Mouse (Mus musculus) intestine, embryonic 14.5 days (tissue): ENCODE results near the gene Zfp108. TPM values are rescaled to one million over a fixed set of nuclear protein-coding genes. Genes with fewer than 3 reads are reported as not detected.

Experiments
- ATAC-seq: fragments of 200-750 bp; cut with Nextera tagmentation; replicated peaks from 2 replicates; pipeline ENCODE4 v1.8.0; 2017; ENCODE audit warnings: low read depth, moderate number of reproducible peaks, moderate TSS enrichment, moderate library complexity; ENCODE audit not compliant: low FRiP score, low TSS enrichment
- DNase-seq: peaks from one replicate; pipeline ENCODE4 v3.0.0-alpha.2; 2018; ENCODE audit warnings: low spot score
- H3K27ac ChIP-seq: fragments of 300-500 bp; sonication (generic); 2 replicates; pipeline ENCODE4 v1.5.1; 2014; ENCODE audit warnings: low read depth, mild to moderate bottlenecking, control low read depth
- H3K27me3 ChIP-seq: fragments of 300-500 bp; sonication (generic); replicated peaks from 2 replicates; pipeline ENCODE4 v1.6.1; 2014; ENCODE audit warnings: low read length, control low read depth; ENCODE audit not compliant: control insufficient read depth, insufficient read depth
- H3K36me3 ChIP-seq: fragments of 300-500 bp; sonication (generic); 2 replicates; pipeline ENCODE4 v1.6.1; 2014; ENCODE audit warnings: low read length, control low read depth; ENCODE audit not compliant: control insufficient read depth, insufficient read depth
- H3K4me1 ChIP-seq: fragments of 300-500 bp; sonication (generic); replicated peaks from 2 replicates; pipeline ENCODE4 v1.6.1; 2014; ENCODE audit warnings: low read length, control low read depth, mixed read lengths; ENCODE audit not compliant: control insufficient read depth, insufficient read depth
- H3K4me2 ChIP-seq: fragments of 300-500 bp; sonication (generic); 2 replicates; pipeline ENCODE4 v1.6.1; 2014; ENCODE audit warnings: low read length
- H3K4me3 ChIP-seq: fragments of 300-500 bp; sonication (generic); 2 replicates; pipeline ENCODE4 v1.5.1; 2014; ENCODE audit warnings: low read depth, low read length, control low read depth, mixed read lengths
- H3K9ac ChIP-seq: fragments of 300-500 bp; sonication (generic); 2 replicates; pipeline ENCODE4 v1.6.1; 2014; ENCODE audit warnings: mild to moderate bottlenecking, low read length
- H3K9me3 ChIP-seq: fragments of 300-500 bp; sonication (generic); 2 replicates; pipeline ENCODE4 v1.6.1; 2016; ENCODE audit warnings: low read length, control low read depth; ENCODE audit not compliant: control insufficient read depth
- WGBS: fragments of 180-500 bp; shearing (Covaris S2); extraction: QIAGEN DNeasy Blood & Tissue Kit; methylation state at CpG from one replicate; pipeline ENCODE4 v1.1.7; 2014; 5-methylcytosine and 5-hydroxymethylcytosine counted together
- polyA plus RNA-seq: library from polyadenylated mRNA; unstranded; fragments of >200 nt; fragmentation: Nextera tagmentation; extraction: Ambion mirVana; gene quantifications from 2 replicates; pipeline ENCODE4 v1.2.1, GENCODE M21; 2014

Gene Zfp108
- polyA plus RNA-seq, 1 experiment from 2014 or later = 3.4 TPM

GRCm38 (mm10) chr7:24259306-24259999 is 4.9 kb downstream of the Zfp108 start:
- no peaks in the 10 kb centered on the region; the same call in 1 of the 2 replicates for H3K4me1 ChIP-seq
- no peaks in the 10 kb centered on the region for H3K9me3 ChIP-seq
- H3K27me3 ChIP-seq = no peaks in the 10 kb centered on the region
- no peak overlapping the region for H3K27ac ChIP-seq
- 91% methylated on average over 13 of the region's 13 CpGs for WGBS
- DNase-seq (no peak), ATAC-seq (no peak)
- H3K36me3 ChIP-seq = peaks cover 28% of the 10 kb centered on the region
- no peak overlapping the region for H3K9ac ChIP-seq
- H3K4me3 ChIP-seq = no peak overlapping the region
- H3K4me2 ChIP-seq = no peak overlapping the region

GRCm38 (mm10) chr7:24260000-24260312 is 5.4 kb downstream of the Zfp108 start:
- no peak overlapping the region for H3K4me2 ChIP-seq
- H3K36me3 ChIP-seq = peaks cover 28% of the 10 kb centered on the region
- H3K9ac ChIP-seq = no peak overlapping the region
- no peak overlapping the region for H3K27ac ChIP-seq
- no peak overlapping the region for H3K4me3 ChIP-seq
- DNase-seq (no peak), ATAC-seq (no peak)
- WGBS = 91% methylated on average over 4 of the region's 4 CpGs
- H3K4me1 ChIP-seq = no peaks in the 10 kb centered on the region; the same call in 1 of the 2 replicates
- H3K9me3 ChIP-seq = no peaks in the 10 kb centered on the region
- no peaks in the 10 kb centered on the region for H3K27me3 ChIP-seq

GRCm38 (mm10) chr7:24268176-24269155 is 13.9 kb downstream of the Zfp108 start:
- Histone ChIP-seq H3K9me3 (no peaks in the 10 kb centered on the region), H3K4me3 (no peak overlapping the region), H3K4me1 (no peaks in the 10 kb centered on the region; the same call in 1 of the 2 replicates), H3K27me3 (no peaks in the 10 kb centered on the region), H3K4me2 (no peak overlapping the region), H3K9ac (no peak overlapping the region), H3K27ac (no peak overlapping the region), H3K36me3 (no peaks in the 10 kb centered on the region)
- 74% methylated on average over 24 of the region's 24 CpGs for WGBS
- DNase-seq (peak; percentile 21), ATAC-seq (no peak)

GRCm38 (mm10) chr7:24269256-24269655 is 14.7 kb downstream of the Zfp108 start:
- 80% methylated on average over 3 of the region's 3 CpGs for WGBS
- Histone ChIP-seq H3K27me3 (no peaks in the 10 kb centered on the region), H3K36me3 (peaks cover 7% of the 10 kb centered on the region), H3K9ac (no peak overlapping the region), H3K4me1 (no peaks in the 10 kb centered on the region; the same call in 1 of the 2 replicates), H3K4me2 (no peak overlapping the region), H3K4me3 (no peak overlapping the region), H3K9me3 (no peaks in the 10 kb centered on the region), H3K27ac (no peak overlapping the region)
- peak; percentile 35 for DNase-seq
- no peak for ATAC-seq

- H3K9me3 ChIP-seq = no peaks in the 10 kb centered on the region
- H3K4me1 ChIP-seq = no peaks in the 10 kb centered on the region; the same call in 1 of the 2 replicates
- 34% methylated on average over 7 of the region's 7 CpGs for WGBS
- no peak overlapping the region for H3K27ac ChIP-seq
- ATAC-seq (peak; percentile 48), DNase-seq (peak; percentile 58)
- peak overlapping the region; percentile 58 for H3K9ac ChIP-seq
- H3K4me2 ChIP-seq = peak overlapping the region; percentile 68
- peak overlapping the region; percentile 67 for H3K4me3 ChIP-seq
- H3K27me3 ChIP-seq = no peaks in the 10 kb centered on the region
- H3K36me3 ChIP-seq = peaks cover 12% of the 10 kb centered on the region
Observed at GRCm38 (mm10) chr7:24269667-24270287, 15.2 kb downstream of the Zfp108 start.

GRCm38 (mm10) chr7:24270288-24270672 is 15.7 kb downstream of the Zfp108 start, which contains the start of gene Zfp93:
Gene Zfp93, plus strand, starts transcription at chr7:24270420.
- H3K36me3 ChIP-seq = peaks cover 18% of the 10 kb centered on the region
- peak; percentile 82 for DNase-seq
- ATAC-seq = peak; percentile 90
- H3K27ac ChIP-seq = 0 out of 2 replicates have a peak within 1 kb of the TSS, but pooled peaks have one; percentile 59
- H3K27me3 ChIP-seq = no peaks in the 10 kb centered on the region
- peak within 1 kb of the TSS; percentile 58 for H3K9ac ChIP-seq
- under 1% methylated on average over 12 of the region's 12 CpGs for WGBS
- H3K4me1 ChIP-seq = no peaks in the 10 kb centered on the region; the same call in 1 of the 2 replicates
- H3K9me3 ChIP-seq = no peaks in the 10 kb centered on the region
- peak within 1 kb of the TSS; percentile 68 for H3K4me2 ChIP-seq
- peak within 1 kb of the TSS; percentile 67 for H3K4me3 ChIP-seq

GRCm38 (mm10) chr7:24271191-24271590 is 16.6 kb downstream of the Zfp108 start:
- 94% methylated on average over 6 of the region's 6 CpGs for WGBS
- no peaks in the 10 kb centered on the region for H3K9me3 ChIP-seq
- peaks cover 20% of the 10 kb centered on the region for H3K36me3 ChIP-seq
- H3K4me3 ChIP-seq = no peak overlapping the region
- DNase-seq (peak; percentile 16), ATAC-seq (no peak)
- no peaks in the 10 kb centered on the region for H3K27me3 ChIP-seq
- H3K27ac ChIP-seq = no peak overlapping the region
- no peaks in the 10 kb centered on the region; the same call in 1 of the 2 replicates for H3K4me1 ChIP-seq
- no peak overlapping the region for H3K9ac ChIP-seq
- peak overlapping the region; percentile 68; the same call in 1 of the 2 replicates for H3K4me2 ChIP-seq

- Histone ChIP-seq H3K27me3 (no peaks in the 10 kb centered on the region), H3K9ac (no peak overlapping the region), H3K4me2 (no peak overlapping the region), H3K36me3 (peaks cover 24% of the 10 kb centered on the region), H3K9me3 (no peaks in the 10 kb centered on the region), H3K27ac (no peak overlapping the region), H3K4me1 (no peaks in the 10 kb centered on the region; the same call in 1 of the 2 replicates), H3K4me3 (no peak overlapping the region)
- WGBS = 95% methylated on average over 4 of the region's 4 CpGs
- ATAC-seq (no peak), DNase-seq (peak; percentile 29)
Observed at GRCm38 (mm10) chr7:24274456-24274855, 19.9 kb downstream of the Zfp108 start.
